Mouse (Mus musculus): ENCODE results near the gene Lfng. TPM values are rescaled to one million over a fixed set of nuclear protein-coding genes. Genes with fewer than 3 reads are reported as not detected.

Gene Lfng
- 60.4 and 65.0 TPM in 2 replicates for total RNA-seq (2023)

GRCm38 (mm10) chr5:140607001-140607835 lies at the start of gene Lfng:
Lfng (plus strand) TSS chr5:140607320.

GRCm38 (mm10) chr5:140564896-140565295 lies 42.2 kb upstream of the Lfng start, which contains the start of gene Grifin:
Grifin (minus strand) TSS chr5:140565071.

DNA sequence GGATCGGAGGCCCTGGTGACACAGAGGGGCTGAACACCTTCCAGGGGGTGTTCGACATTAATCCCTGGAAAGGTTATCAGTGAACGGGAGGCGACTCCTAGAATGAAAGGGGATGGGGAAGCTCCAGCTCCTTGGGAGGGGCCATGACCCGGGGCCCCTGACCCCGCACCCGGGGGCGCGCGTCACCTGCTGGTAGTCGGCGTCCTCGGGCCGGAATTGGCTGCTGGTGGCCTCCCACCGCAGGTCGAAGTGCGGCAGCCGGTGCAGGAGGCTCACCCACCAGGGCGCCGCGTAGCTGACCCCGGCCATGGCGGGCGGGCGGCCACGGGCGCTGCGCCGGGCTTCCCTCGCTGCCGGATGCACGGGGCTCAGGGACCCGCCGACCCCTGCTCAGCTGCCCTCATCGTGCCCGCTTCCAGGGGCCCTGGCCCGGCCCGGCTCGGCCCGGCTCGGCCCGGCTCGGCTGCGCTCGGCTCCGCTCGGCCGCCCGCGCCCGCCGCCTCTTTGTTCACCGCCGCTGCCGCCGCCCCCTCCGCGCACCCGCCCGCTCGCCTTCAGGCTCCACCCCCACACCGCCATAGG lies 41.5 kb downstream of the Lfng start, which contains the start of gene Ttyh3:
Ttyh3 (minus strand) TSS at position 513 of the 582 bp plus-strand sequence.

Other genes with a start within 250 kb of the Lfng start
- 10.1 and 23.5 TPM in 2 replicates for gene Snx8, start 218.1 kb upstream of the Lfng start, total RNA-seq (2023)
- 47.9 TPM in 2 replicates for gene Eif3b, start 188.0 kb upstream of the Lfng start, total RNA-seq (2023)
- gene Gm4869, start 161.7 kb upstream of the Lfng start, total RNA-seq (2023), result not detected in 2 replicates
- gene Chst12, start 101.8 kb upstream of the Lfng start, total RNA-seq (2023), result 109 and 110 TPM in 2 replicates
- not detected in 2 replicates for gene Grifin, start 42.2 kb upstream of the Lfng start, total RNA-seq (2023)
- gene Ttyh3, start 41.7 kb downstream of the Lfng start, total RNA-seq (2023), result 94.7 and 115 TPM in 2 replicates
- 10.2 and 13.0 TPM in 2 replicates for gene Iqce, start 95.1 kb downstream of the Lfng start, total RNA-seq (2023)
- gene Brat1, start 97.7 kb downstream of the Lfng start, total RNA-seq (2023), result 13.9 and 14.8 TPM in 2 replicates
- gene Amz1, start 116.8 kb downstream of the Lfng start, total RNA-seq (2023), result 1.8 and 2.7 TPM in 2 replicates
- gene Gna12, start 223.1 kb downstream of the Lfng start, total RNA-seq (2023), result 22.0 and 27.7 TPM in 2 replicates

Measured in neutrophil, adult 65 days (primary cell).